Mouse (Mus musculus) urinary bladder, postnatal 14 days (tissue): Measurements from ENCODE around the gene Cacybp.

Source experiments
- DNase-seq: peaks from one replicate; pipeline ENCODE4 v3.0.0; 2021; ENCODE audit warnings: low spot score

The Cacybp gene

GRCm38 (mm10) chr1:160214171-160214570, 1.5 kb upstream of the Cacybp start:
- no peak for DNase-seq

- DNase-seq = peak; percentile 46
These were observed 468 bp downstream of the Cacybp start for GRCm38 (mm10) chr1:160212123-160212691.

DNA sequence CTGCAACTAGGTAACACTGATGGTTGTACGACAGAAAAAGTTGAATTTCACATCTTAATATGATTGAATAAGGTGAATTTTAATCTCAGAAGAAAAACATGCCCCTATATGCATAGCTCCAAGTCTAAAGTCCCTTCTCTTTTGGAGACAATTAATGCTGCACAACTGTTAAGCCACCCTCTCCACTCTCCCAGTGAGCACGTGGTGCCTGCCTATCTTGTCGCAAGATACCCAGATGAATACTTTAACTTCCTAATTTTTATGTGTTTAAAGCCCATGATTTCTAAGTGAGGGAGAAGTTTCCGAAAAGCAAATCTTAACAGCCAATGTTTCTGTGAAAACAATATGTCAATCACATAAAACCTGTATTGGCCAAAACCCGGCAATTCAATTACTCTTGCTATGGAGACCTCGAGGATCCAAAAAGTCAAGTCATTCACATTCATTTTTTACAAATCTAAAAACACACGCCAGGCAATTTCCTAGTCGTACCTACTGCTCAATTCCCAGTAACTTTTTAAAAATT, 1.0 kb downstream of the Cacybp start:
- DNase-seq = no peak

DNA sequence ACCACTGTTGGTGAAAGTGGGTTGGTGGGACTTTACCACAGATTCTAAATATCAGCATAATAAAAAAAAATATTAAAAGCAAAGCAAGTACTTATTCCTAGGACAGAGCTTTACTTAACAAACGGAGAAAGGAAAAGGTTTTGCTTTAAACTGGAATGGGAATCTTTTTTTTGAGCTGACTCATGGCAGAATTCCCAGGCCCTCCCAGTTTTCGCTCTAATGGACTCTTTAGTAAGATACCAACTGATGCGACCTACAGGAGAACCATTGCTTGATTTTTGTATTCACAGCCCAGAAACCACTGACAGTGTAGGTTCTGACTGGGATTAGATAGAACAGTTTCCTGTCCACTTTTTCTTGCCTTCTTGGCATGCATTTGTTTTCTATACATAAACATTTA, 2.1 kb downstream of the Cacybp start:
- no peak for DNase-seq

GRCm38 (mm10) chr1:160209844-160210243, 2.8 kb downstream of the Cacybp start:
- no peak for DNase-seq

DNA sequence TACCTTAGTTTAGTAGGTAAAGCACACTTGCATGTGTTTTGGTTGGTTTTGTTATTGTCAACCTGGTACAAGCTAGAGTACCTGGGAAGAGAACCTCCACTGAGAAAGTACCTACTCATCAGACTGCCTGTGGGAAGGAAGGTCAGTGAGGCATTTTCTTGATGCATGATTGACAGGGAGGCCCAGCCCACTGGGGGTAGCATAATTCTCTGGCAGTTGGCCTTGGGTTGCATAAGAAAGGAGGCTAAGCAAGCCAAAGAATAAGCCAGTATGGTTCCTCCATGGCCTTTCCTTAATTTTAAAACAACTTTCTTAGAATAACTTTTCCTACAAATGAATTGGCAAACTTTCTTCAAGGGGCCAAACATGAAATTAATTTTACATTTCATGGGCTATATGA, 7.2 kb downstream of the Cacybp start:
- no peak for DNase-seq

- DNase-seq = no peak
These were observed 17.4 kb downstream of the Cacybp start for GRCm38 (mm10) chr1:160195337-160195663.

DNA sequence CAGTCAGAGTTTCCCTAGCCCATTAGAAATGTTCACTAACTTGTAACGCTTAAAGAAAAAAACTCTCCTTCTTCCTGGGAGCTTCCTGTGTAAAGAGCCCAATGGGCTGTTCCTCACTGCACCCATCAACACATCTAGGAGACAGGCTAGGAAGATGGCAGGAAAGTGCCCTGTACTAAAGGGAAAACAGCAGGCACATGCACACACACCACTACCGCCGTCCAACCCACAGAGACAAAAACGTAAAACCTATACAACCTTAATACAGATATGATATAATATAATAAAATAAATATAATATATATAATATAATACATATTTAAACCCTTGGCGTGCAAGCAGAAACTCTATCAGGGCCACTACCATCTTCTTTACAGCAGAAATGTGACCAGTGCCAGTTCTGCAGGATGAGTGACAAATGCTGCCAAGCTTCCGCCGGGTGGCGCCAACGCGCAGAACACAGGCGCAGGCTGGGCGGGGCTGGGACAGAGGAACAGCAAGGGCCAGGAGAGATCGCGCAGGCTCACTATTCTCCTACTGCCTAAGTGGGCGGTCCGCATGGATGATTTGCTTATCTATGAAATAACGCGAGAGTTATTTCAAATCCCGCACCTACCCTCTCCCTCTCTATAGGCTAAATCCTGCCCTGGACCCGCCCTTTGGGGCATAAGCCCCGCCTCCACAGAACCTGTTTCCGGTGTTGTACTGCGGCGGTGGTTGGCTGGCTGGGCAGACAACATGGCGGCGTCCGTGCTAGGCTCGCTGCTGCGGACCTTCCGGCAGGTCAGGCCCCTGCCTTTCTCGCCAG, 17.9 kb downstream of the Cacybp start, which contains the start of gene Mrps14:
Mrps14 (plus strand) TSS at position 687 of the 808 bp plus-strand sequence.
- peak; percentile 98 for DNase-seq

- peak; percentile 12 for DNase-seq
These were observed 28.2 kb downstream of the Cacybp start for GRCm38 (mm10) chr1:160184506-160184905.

- no peak for DNase-seq
These were observed 31.5 kb downstream of the Cacybp start for GRCm38 (mm10) chr1:160181216-160181615.

GRCm38 (mm10) chr1:160176903-160177302, 35.8 kb downstream of the Cacybp start:
- DNase-seq = no peak

- no peak for DNase-seq
These were observed 46.1 kb downstream of the Cacybp start for GRCm38 (mm10) chr1:160166600-160166999.

GRCm38 (mm10) chr1:160158190-160158589, 54.5 kb downstream of the Cacybp start:
- DNase-seq = no peak

DNA sequence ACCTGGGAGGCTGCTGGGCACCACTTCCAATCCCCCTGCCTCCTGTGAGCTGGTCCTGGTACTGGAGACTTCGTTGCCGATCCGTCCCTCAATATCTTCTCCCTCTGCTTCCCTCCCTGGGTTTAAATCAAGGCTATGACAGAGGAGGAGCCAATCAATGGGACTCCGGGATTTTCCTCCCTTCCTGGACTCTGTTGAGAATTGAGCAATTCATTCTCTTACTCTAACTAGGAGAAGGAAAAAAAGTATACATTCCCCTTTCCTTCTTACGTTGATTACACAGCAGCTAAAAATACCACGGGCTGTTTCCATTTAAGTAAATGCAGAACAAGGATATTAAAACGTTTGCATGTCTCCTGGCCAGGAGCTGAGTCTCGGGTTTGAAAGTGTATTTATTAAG, 59.2 kb downstream of the Cacybp start, which contains the start of gene Tnn:
Tnn (minus strand) TSS at position 101 of the 400 bp plus-strand sequence.
- DNase-seq = no peak
